ENCODE assay signal across 16 mouse cellular contexts in genomic region chr1:144436617-144437016, GRCm38 (mm10).
"Had no signal": no experiment of that assay in that cellular context is flagged by ENCODE, and none has a peak within 500 bp of the region (broad histone marks: within the 10 kb centered on the region; RNA-seq: fewer than 3 reads in every experiment).

No protein-coding gene starts in this region.

- H3K4me3 ChIP-seq: neural tube, embryonic 13.5 days; neural tube, embryonic 15.5 days; stomach, embryonic 15.5 days had no signal

- H3K27me3 ChIP-seq: neural tube, embryonic 13.5 days; neural tube, embryonic 15.5 days; stomach, embryonic 15.5 days had no signal

- H3K36me3 ChIP-seq: neural tube, embryonic 13.5 days; neural tube, embryonic 15.5 days; stomach, embryonic 15.5 days had no signal

- H3K4me1 ChIP-seq: neural tube, embryonic 13.5 days; neural tube, embryonic 15.5 days; stomach, embryonic 15.5 days had no signal

- H3K9me3 ChIP-seq: neural tube, embryonic 13.5 days; neural tube, embryonic 15.5 days; stomach, embryonic 15.5 days had no signal

- H3K9ac ChIP-seq: neural tube, embryonic 13.5 days; neural tube, embryonic 15.5 days; stomach, embryonic 15.5 days had no signal

- DNase-seq: retina, postnatal 1 day; right cerebral cortex, adult 18-20 months; right cerebral cortex, postnatal 14 days; right cerebral cortex, postnatal 25 days; right cerebral cortex, postnatal 4 days; spleen, adult 18-20 months; thymus, adult 18-20 months; thymus, adult 2 months; thymus, postnatal 14 days; thymus, postnatal 25 days; thymus, postnatal 36 days; thymus, postnatal 4 days had no signal

- H3K4me2 ChIP-seq: neural tube, embryonic 13.5 days; neural tube, embryonic 15.5 days; stomach, embryonic 15.5 days had no signal

- H3K27ac ChIP-seq: neural tube, embryonic 13.5 days; neural tube, embryonic 15.5 days; stomach, embryonic 15.5 days; stomach, postnatal 0 days had no signal
